Mouse (Mus musculus): ENCODE measurements at regions not wholly inside any gene's neighbourhood (a gene's known extent, or its start where the extent isn't known, plus 50 kb on each side); places are given as distances from the start of the nearest gene placed in this dataset.

DNA sequence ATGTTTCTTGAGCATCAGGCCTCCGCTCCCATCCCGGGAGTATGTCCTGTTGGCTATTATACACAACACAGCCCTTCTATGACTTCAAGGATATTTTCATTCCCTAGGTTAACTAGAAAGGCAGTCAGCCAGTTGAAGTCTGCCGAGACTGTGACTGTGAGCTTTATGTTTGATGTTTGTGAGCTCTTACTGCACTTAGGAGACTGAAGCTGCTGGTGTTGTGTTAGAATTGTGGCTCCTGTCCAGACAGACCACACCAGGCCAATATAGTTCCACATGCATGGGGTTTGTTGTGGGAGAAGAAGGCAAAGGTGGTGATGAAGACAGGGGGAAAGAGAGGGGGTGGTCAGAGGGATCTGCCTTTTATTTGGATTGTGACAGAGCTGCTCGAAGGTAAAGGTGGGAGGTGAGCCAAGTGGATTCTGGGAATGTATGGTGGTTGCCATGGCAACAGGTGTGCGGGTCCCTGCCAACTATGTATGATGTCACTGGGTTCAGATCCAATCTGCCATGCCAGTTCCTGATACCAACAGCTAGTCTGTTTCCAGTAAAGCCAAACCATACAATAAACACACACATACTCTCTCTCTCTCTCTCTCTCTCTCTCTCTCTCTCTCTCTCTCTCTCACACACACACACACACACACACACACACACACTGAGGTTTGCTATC, 64.0 kb upstream of the Rnf152 start:
- no peak for TF ChIP-seq CTCF (IDR thresholded peaks at IDR 0.05; ENCODE audit: borderline replicate concordance, insufficient read depth, low read depth, low read length)
- TF ChIP-seq POLR2A (IDR thresholded peaks at IDR 0.05; ENCODE audit: borderline replicate concordance, insufficient read depth, low read length), result no peak

Data from cerebellum, adult 2 months (tissue).